Mouse (Mus musculus) left cerebral cortex, postnatal 10 days (tissue): ENCODE data around the gene Psmb4. TPM values are rescaled to one million over a fixed set of nuclear protein-coding genes. Genes with fewer than 3 reads are reported as not detected.
A peak's percentile ranks its signal among the peaks of the same experiment; 100 is the strongest.
"Not testable (repeated sequence)": the region's sequence is repeated elsewhere in the genome, so short reads cannot be mapped to it uniquely, and the experiment has no call there.

Experiments used
- DNase-seq, 2 experiments: peaks; one replicate each; pipeline ENCODE4 v3.0.0; 2021 to 2022; ENCODE audit warnings: low spot score in 2 of 2, mixed read lengths in 1 of 2; ENCODE audit errors: extremely low spot score in 1 of 2
- intact Hi-C: fragments of 180-260 bp; cut with DNase I; formaldehyde crosslinking; loops from one replicate; pipeline ENCODE4 v1.15.1; 2025
- total RNA-seq, 2 experiments: library from RNA; stranded (reverse); gene quantifications; 2 replicates each; pipeline ENCODE4 v1.2.3; 2021

Gene Psmb4
- total RNA-seq, result 100 to 1,000 TPM; 274 to 309 TPM

DNA sequence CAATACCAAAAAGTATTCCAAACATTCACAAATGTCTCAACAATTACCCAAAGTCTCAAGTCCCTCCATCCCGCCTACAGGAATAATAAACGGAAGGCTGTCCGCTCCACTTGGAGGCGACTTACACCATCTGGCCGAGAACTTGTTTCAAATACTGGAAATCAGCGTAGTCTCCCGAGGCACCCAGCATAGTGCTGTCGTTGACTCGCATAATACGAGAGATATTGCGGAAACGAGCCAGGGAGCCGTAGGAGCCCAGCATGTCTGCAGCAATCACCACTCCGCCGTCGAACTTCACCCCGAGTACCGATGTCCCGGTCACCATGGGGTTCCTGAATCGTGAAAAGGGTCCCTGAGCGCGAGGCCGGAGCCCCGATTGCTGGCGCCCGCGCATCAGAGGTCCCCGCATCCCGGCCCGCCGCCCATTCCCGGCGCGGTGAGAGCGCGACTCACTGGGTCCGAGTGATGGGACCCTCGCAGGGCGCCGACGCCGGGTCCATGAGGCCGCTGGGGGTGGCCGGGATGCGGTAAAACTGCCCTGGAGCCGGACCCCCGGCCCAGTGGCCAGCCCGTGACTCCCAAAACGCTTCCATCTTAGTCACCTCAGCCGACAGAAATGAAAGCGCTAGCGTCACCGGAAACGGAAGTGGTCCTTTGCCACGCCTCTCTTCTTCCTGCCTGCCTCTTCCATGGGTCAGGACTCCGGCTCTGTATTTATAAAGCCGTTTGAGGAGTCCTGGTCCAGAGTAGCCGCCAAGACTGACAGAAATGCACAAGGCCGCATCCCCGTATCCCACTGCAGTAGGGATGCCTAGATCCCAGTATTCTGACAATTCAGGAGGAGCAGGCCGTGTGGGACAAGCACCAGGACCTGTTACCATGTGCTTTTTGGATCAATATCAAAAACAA lies at the start of gene Psmb4:
Psmb4 (minus strand) TSS at position 646 of the 909 bp plus-strand sequence.
- DNase-seq, result peak; percentile 84 to 89
- intact Hi-C loops, result no loop called here

DNA sequence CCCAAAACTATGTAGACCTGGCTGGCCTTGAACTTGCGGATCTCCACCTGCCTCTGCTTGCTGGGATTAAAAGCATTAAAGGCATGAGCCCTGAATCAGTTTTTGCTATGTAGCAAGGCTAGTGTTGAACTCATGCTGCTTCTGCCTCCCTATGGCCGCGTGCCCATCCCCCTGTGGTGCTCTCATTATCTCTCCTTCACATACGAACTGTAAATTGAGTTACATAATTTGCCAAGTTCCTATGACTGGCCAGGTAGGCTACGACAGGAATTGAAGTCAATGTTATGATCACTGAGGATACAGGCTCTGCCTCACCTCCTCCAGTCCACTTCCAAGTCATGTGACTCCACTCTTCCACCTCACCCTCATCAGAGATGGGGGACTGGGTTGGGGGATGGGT lies 49.4 kb upstream of the Psmb4 start:
- DNase-seq, intact Hi-C loops: not testable (repeated sequence)

DNA sequence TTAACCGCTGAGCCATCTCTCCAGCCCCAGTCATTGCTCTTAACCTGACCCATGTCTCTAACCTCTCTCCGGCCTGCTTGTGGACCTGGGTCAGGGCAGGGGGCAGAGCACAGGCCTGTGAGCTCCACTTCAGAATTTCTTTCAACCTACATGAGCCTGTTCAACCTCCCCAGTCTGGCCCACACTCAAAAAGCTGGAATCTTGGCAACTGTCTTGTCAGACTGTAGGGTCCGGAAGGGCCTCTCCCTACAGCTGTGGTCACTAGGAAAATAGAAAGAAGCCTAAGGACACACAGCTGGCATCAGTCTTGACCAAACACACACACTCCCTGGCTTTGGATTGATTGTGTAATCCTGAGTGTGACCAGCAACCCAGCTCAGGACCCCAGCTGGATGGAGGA lies 48.6 kb upstream of the Psmb4 start:
- intact Hi-C loops, result not testable (repeated sequence)

DNA sequence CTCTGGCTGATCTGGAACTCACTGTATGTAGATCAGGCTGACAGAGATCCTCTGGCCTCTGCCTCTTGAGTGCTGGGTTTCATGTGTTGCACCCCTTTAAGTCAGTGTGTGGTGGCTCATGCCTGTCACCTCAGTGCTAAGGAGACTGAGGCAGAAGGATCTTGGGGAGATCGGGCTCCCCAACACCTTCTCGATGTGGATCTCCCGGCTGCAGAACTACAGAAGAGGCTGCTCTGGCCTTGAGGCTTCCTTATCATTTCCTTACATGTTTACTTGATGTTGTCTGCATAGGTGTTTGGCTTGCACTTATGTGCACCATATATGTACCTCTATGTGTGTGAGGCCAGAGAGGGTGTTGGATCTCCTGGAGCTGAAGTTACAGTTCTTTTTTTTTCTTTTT lies 47.8 kb upstream of the Psmb4 start:
- DNase-seq, intact Hi-C loops: not testable (repeated sequence)

More for the DNA sequence above, 48.6 kb upstream of the Psmb4 start:
- peak in 1 of 2 experiments; percentile 51 for DNase-seq

DNA sequence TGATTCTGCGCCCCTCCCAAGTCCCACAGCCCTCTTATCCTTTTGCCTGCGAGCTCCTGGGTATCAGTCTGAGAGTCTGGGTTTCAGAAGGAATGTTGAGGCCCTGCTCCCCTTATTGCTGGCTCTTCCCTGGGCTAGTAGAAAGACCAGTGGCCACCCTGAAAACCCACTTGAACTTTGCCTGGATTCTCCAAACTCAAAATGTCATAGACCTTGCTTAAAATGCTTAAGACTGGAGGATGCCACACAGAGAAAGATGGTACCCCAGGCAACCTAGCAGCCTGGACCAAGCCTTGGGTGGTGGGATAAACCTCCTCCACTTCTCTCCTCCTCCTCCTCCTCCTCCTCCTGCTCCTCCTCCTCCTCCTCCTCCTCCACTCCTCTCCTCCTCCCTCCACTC lies 46.8 kb upstream of the Psmb4 start:
- intact Hi-C loops, DNase-seq: not testable (repeated sequence)

DNA sequence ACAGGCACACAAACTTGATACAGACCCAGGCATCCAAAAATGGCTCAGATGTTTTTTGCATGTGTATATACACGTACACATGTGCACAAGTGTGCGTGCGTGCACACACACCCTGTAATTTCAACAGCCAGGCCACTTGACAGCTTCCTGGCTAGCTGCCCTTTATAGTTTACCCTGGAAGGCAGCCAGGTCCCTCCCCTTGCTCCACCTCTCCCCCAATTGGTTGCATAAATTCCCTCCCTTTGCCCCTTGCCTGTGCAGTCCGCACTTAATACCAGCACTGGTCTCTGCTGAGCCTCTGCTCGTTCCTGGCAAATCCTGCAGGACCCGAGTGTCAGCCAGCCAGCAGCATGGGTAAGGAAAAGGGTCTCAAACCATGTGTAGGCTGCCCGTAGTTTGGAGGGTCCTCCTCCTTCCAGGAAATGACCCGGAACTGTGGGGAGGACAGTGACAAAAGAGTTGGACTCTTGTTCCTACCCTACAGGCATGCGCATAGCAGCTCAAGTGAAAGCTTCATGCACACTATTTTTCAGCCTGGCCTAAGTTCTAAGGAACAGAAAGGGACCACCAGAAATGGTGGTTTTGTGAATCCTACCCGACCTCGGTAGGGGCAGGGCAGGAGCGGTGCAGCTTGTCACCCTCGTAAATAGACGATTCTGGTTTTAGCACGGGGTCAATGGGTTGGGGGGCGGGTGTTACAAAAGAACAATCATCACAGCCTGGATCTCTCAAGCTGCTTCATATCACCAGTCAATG lies 46.2 kb upstream of the Psmb4 start, which contains the start of gene Selenbp1:
Selenbp1 (plus strand) TSS at position 248 of the 756 bp plus-strand sequence.
- intact Hi-C loops, result no loop called here
- peak; percentile 58 to 81 for DNase-seq

DNA sequence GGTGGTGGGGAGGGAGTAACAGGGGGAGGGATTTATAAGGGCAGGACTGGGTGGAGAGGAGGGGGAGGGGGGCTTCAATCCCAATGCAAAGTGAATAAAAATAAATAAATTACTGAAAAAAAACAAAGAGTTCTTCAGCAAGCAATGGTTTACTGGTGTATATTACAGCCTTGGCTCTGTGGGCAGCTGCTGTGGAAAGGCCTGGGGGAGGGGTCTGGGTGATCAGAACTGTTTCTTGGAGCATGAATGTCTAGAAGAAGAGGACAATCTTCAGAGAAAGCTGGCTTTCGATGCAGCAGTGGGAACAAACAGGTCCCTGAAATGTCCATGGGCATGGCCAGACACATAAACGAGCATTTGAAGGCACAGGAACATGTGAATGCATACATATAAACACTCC lies 45.5 kb upstream of the Psmb4 start:
- DNase-seq, intact Hi-C loops: not testable (repeated sequence)

DNA sequence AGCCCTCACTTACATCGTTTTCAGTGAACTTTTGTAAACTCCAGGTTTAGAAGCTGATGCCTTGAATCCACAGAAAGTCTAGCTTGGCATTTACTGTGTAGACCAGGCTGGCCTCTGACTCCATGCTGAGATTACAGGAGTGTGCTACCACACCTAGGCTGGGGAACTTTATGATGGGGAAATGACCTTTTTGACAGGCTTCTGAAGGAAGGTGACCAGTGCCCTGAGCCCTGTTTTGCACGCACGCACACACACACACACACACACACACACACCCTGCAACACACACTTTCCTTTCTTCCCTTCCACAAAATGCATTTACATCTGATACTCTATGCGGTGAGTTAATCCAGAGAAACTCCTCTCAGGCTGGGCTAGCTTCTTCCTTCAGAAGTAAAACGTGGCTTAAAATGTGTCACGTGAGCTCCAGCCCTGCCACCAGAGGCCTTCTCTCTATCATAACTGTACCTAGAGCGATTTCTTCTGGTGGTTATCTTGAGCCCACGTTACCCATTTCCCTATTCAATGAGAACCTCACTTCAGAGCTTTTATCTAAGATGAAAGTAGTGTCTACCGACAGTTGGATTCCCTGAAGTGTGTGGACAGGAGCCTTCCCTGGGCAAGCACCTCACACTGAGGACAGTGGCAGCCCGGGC lies 44.8 kb upstream of the Psmb4 start:
- intact Hi-C loops, DNase-seq: not testable (repeated sequence)

DNA sequence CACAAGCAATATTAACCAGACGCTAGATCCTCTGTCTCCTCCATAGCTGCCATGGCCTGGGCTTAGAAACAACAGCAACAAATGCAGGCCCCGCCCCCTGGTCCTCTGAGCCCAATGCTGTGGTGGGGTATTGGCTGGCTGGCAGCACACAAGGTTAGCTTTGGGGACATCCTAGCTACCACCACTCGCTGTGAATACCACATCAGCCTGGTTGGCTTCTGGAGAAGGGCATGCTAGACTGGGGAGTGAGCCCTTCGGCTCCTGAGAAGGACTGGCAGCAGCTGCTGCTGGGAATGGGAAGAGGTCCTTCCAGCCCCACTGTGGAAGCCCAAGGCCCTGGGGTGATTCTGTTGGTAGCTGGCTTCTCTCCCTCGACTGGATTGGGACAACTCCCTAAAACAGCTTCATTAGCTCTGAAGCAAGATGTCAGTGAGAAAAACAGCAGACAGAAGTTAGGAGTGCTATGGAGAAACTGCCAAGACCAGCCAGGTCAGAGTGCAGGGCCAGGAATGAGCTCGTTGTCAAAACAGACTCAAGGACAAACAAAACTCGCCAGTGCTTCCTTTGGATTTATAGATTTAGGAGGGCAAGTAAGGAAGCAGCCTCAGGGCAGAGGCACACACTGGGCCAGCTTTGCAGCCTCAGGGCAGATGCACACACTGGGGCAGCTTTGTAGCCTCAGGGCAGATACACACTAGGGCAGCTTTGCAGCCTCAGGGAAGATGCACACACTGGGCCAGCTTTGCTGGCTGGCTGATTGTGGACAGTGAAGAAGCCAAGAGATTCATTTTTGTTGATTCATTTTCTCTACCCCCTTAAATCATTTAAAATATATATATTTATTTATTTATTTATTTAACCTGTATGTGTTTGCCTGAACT lies 43.9 kb upstream of the Psmb4 start:
- intact Hi-C loops, DNase-seq: not testable (repeated sequence)

DNA sequence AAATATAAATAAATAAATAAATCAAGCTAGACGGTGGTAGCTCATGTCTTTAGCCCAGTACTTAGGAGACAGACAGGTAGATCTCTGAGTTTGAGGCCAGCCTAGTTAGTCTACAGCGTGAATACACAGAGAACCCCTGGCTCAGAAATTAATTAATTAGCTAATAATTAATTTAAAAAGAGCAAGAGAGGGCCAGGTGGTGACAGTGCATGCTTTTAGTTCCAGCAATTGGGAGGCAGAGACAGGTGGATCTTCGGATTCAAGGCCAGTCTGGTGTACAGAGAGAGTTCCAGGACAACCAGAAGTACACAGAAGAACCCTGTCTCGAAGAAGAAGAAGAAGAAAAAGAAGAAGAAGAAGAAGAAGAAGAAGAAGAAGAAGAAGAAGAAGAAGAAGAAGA lies 42.2 kb upstream of the Psmb4 start:
- intact Hi-C loops, result not testable (repeated sequence)

DNA sequence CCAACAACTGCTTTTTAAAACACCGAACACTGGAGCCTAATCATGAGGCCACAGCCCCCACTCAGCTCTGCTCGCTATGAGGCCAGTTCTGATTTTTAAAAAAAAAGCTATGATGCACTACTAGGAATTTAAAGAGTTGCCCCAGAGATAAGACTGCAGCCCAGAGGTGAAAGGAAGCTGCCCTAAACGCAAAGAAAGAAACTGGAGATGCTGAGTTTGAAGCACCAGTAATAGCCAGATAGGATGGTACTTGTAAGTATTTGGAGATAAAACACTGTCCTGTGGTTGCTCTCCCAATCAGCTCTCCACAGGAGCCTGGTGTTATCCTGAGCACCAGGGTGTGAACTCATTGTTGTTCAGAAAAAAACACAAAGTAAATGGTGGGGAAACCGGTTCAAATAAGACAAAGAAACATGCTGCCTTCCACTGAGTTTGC lies 39.6 kb upstream of the Psmb4 start:
- intact Hi-C loops, DNase-seq: not testable (repeated sequence)

More for the DNA sequence above, 42.2 kb upstream of the Psmb4 start:
- not testable (repeated sequence) for DNase-seq

DNA sequence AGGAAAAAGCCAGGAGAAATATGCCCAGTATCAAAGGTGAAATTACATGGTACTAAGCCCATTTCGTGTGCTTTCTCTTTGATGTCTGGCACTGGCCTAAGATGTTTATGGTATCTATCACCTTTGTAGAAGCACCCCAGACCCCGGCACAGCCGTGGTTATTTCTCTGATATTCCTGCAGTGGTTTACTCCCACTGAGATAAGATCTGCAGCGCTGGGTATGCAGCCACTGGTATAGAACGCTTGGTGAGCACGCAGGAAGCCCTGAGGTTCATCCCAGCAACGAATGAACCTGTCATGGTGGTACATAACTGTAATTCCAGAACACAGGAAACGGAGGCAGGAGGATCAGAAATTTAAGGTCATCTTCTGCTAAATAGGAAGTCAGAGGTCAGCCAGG lies 37.9 kb upstream of the Psmb4 start:
- no peak for DNase-seq
- intact Hi-C loops, result no loop called here

DNA sequence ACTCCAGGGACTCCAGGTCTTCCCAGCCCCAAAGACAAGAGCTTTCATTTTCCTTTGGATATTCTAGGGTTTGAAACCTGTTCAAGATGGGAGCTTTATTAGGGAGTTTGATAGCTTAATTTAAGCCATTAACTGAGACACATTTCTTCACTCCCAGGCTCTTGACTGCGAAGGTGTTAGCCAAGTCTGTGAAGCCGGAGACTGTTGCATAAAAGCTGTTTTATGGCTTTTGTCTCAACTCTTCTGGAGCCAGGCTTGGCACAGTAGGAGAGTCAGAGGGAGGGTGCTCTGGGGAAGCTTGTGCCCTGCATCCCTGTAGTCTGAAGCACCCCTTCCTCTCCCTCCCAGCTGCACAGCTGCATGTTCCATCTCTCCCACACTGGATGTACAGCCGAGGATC lies 35.6 kb upstream of the Psmb4 start:
- DNase-seq, result no peak
- intact Hi-C loops, result no loop called here

DNA sequence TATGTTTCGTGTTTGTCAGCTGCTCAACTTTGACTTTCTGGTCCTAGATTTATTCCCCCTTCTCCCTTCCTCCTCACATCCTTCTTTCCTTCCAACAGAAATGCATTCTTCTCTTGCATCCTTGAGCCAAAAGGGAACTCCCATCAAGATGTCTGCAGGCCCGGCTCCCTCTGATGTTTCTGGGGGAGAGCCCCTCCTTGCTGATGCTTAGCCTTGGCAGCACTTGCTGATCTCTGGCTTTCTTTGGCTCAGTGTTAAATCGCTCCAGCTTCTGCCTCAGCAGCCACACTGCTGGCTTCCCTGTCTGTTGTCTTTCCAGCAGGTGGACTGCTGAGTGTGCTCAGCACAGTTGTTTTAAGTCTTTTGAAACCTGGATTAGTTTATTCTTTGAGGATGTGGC lies 34.3 kb upstream of the Psmb4 start:
- intact Hi-C loops, result no loop called here
- peak in 1 of 2 experiments; percentile 38 for DNase-seq

DNA sequence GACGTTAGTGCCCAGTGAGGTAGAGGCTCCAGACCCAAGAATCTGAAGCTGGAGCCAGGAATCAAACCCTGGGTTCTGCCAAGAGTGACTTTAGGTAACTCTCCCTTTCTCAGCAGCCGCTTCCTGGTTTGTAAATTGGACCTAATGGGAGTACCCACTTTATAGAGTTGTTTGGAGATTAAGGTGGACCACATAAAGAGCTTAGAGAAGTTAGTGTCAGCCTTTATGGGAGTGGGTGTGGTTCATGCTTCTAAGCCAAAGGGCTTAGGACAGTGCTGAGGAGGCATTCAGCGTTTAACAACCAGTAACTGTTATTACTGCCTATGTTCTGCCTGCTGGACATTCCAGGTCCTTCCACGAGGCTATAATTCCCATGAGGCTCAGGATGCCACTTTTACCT lies 32.1 kb upstream of the Psmb4 start:
- intact Hi-C loops, result no loop called here
- no peak for DNase-seq

DNA sequence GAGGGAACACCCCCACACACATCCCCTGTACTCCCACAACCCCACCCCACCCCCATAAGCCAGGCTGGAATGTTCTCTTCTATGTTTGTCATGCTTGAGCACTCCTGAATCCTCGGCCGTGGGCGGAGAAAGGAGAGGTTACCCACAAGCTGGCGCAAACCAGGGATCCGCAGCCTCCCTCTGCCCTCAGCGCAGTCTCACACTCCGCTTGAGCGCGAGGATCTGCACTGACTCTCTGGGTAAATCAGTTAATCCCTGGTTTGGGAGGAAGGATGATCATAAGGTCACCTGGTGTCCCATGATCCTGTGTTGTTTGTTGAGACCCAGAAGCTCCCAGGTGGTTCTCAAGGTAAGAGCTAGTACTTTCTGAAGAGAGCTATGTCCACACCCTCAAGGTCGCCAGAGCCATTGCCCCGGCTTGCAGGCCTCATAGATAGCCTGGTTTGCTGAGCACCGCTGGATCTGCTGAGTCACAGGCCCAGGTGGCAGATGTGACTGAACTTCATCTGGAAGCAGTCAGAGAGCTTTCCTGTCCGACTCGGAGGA lies 31.1 kb upstream of the Psmb4 start:
- DNase-seq, result peak in 1 of 2 experiments; percentile 41
- intact Hi-C loops, result no loop called here

DNA sequence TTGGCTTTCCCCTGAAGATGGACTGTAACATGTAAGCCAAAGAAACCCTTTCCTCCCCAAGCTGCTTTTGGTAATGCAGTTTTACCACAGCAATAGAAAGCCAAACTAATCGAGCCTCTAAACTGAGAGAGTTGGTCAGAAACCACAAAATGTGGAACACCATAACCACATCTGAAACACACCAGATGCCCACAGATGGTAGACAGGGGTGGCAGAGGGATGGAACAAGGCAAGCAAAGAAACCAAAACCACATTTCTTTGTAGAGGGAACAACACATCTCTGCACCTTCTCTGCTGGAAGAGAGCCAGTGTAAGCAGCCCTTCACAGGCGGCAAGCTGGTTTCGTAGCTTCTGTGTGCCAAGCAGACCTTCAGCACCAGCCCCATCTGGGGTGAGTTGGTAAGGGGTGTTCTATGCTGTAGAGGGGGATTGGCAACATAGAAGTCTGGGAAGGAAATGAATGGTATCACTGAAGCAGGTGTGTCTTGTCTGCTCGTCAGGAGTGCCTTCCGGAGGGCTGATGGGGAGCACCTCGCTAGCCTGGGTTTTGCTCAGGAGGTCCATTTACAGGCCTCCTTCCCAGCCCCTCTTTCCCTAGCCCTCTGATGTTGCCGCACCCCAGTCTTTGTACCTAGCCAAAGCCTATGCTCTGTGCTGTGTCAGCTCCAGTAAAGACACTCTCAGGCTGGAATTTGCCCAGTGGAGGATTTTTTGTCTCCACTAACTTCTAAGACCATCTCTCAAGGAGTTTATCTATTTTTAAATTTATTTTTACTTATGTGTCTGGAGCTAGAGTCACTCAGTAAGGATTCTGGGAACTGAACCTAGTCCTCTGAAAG lies 29.4 kb upstream of the Psmb4 start:
- no peak for DNase-seq
- intact Hi-C loops, result no loop called here
